Mouse (Mus musculus): ENCODE measurements around the gene Vps8. TPM values are rescaled to one million over a fixed set of nuclear protein-coding genes. Genes with fewer than 3 reads are reported as not detected.

The Vps8 gene
- polyA plus RNA-seq, 1 experiment: 29.5 TPM

- Histone ChIP-seq H3K27ac (ENCODE audit: insufficient read depth, low read length) (peak overlapping the region; percentile 54), H3K4me1 (ENCODE audit: control insufficient read depth, insufficient read depth, low read length) (peaks cover 16% of the 10 kb centered on the region), H3K4me3 (ENCODE audit: insufficient read depth, low read length) (no peak overlapping the region)
- TF ChIP-seq CTCF (IDR thresholded peaks at IDR 0.05; ENCODE audit: borderline replicate concordance, insufficient read depth, low read length): no peak
- no peak for TF ChIP-seq POLR2A (IDR thresholded peaks at IDR 0.05; ENCODE audit: low read depth, low read length)
These were observed 20.9 kb upstream of the Vps8 start for GRCm38 (mm10) chr16:21402068-21402467.

GRCm38 (mm10) chr16:21403402-21403801 is 19.5 kb upstream of the Vps8 start:
- peaks cover 16% of the 10 kb centered on the region for H3K4me1 ChIP-seq (ENCODE audit: control insufficient read depth, insufficient read depth, low read length)
- peak overlapping the region; percentile 54 for H3K27ac ChIP-seq (ENCODE audit: insufficient read depth, low read length)
- no peak for TF ChIP-seq POLR2A (IDR thresholded peaks at IDR 0.05; ENCODE audit: low read depth, low read length)
- no peak for TF ChIP-seq CTCF (IDR thresholded peaks at IDR 0.05; ENCODE audit: borderline replicate concordance, insufficient read depth, low read length)
- H3K4me3 ChIP-seq (ENCODE audit: insufficient read depth, low read length): no peak overlapping the region

DNA sequence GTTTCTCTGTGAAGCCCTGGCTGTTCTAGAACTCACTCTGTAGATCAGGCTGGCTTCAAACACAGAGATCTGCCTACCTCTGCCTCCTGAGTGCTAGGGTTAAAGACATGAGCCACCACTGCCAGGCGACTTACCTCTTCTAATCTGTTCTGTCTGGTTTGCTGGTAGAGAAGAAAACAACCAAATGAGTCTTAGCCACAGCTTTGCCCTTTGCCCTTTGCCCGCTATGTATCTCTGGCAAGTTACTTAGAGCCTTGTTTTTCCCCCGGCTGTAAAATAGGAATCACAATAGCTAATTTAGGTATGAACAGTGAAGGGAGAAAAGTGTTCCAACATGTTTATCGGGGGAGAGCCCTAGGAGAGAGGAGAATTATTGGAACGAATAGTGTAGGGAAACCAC is 18.3 kb upstream of the Vps8 start:
- no peak overlapping the region for H3K4me3 ChIP-seq (ENCODE audit: insufficient read depth, low read length)
- peaks cover 16% of the 10 kb centered on the region for H3K4me1 ChIP-seq (ENCODE audit: control insufficient read depth, insufficient read depth, low read length)
- H3K27ac ChIP-seq (ENCODE audit: insufficient read depth, low read length): no peak overlapping the region
- TF ChIP-seq CTCF (IDR thresholded peaks at IDR 0.05; ENCODE audit: borderline replicate concordance, insufficient read depth, low read length): no peak
- no peak for TF ChIP-seq POLR2A (IDR thresholded peaks at IDR 0.05; ENCODE audit: low read depth, low read length)

DNA sequence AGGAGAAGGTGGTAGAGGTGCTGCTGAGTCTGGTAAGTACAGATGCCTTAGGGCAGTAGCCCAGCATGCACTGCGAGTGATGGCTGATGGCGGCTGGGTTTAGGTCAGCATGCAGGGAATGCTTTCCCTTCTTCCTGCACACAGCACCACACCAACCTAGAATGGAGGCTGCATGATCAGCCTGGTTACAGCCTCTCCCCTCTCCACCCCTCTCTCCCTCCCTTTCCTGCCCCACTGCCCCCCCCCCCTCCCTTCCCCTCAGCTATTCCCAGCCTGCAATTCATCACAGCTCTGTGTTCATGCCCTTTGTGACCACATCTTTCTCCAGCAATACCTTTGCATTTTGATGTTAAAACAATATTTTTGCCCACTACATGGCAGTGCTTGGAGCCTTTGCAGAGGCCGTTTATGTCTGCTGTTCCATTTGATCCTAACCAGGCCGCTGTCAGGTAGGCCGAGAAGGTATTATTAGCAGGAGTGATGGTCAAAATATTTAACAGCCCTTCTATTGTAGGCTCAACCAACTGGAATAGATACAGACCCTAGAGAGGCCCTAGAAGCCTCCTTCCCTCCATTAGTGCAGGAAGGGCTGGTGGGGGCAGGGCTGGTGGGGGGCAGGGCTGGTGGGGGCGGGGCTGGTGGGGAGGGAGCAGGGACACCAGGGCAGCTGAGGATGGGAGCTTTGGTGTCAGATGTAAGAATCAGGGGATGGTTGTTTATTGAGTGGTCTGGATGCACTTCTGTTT is 17.5 kb upstream of the Vps8 start:
- Histone ChIP-seq H3K4me1 (ENCODE audit: control insufficient read depth, insufficient read depth, low read length) (peaks cover 14% of the 10 kb centered on the region), H3K27ac (ENCODE audit: insufficient read depth, low read length) (no peak overlapping the region), H3K4me3 (ENCODE audit: insufficient read depth, low read length) (no peak overlapping the region)
- TF ChIP-seq CTCF (IDR thresholded peaks at IDR 0.05; ENCODE audit: borderline replicate concordance, insufficient read depth, low read length): no peak
- TF ChIP-seq POLR2A (IDR thresholded peaks at IDR 0.05; ENCODE audit: low read depth, low read length): no peak

GRCm38 (mm10) chr16:21406136-21406535 is 16.8 kb upstream of the Vps8 start:
- no peak overlapping the region for H3K27ac ChIP-seq (ENCODE audit: insufficient read depth, low read length)
- H3K4me3 ChIP-seq (ENCODE audit: insufficient read depth, low read length): no peak overlapping the region
- TF ChIP-seq POLR2A (IDR thresholded peaks at IDR 0.05; ENCODE audit: low read depth, low read length) (no peak), CTCF (IDR thresholded peaks at IDR 0.05; ENCODE audit: borderline replicate concordance, insufficient read depth, low read length) (no peak)
- peaks cover 14% of the 10 kb centered on the region for H3K4me1 ChIP-seq (ENCODE audit: control insufficient read depth, insufficient read depth, low read length)

DNA sequence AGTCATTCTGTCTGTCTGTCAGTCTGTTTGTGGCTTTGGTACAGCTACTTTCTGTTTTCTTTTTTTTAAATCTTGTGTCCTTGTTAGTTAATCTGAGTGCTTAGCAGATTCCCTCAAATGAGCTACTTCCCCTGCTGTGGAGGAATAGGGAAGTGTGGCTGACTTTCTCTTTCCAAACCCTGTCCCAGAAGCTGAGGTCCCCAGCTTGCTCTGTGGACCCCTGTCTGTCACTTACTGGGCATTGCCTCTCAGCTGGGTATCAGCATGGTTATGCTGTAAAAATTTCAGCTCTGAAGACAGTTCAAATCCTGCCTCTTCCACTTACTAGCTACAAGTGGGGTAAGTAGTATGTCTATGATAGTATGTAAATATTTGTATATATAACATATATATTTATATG is 11.1 kb upstream of the Vps8 start:
- no peak overlapping the region for H3K4me3 ChIP-seq (ENCODE audit: insufficient read depth, low read length)
- H3K4me1 ChIP-seq (ENCODE audit: control insufficient read depth, insufficient read depth, low read length): no peaks in the 10 kb centered on the region
- H3K27ac ChIP-seq (ENCODE audit: insufficient read depth, low read length): no peak overlapping the region
- TF ChIP-seq CTCF (IDR thresholded peaks at IDR 0.05; ENCODE audit: borderline replicate concordance, insufficient read depth, low read length) (no peak), POLR2A (IDR thresholded peaks at IDR 0.05; ENCODE audit: low read depth, low read length) (no peak)

GRCm38 (mm10) chr16:21412593-21413047 is 10.3 kb upstream of the Vps8 start:
- H3K27ac ChIP-seq (ENCODE audit: insufficient read depth, low read length): no peak overlapping the region
- H3K4me3 ChIP-seq (ENCODE audit: insufficient read depth, low read length): no peak overlapping the region
- H3K4me1 ChIP-seq (ENCODE audit: control insufficient read depth, insufficient read depth, low read length): no peaks in the 10 kb centered on the region
- TF ChIP-seq CTCF (IDR thresholded peaks at IDR 0.05; ENCODE audit: borderline replicate concordance, insufficient read depth, low read length): peak; percentile 99
- no peak for TF ChIP-seq POLR2A (IDR thresholded peaks at IDR 0.05; ENCODE audit: low read depth, low read length)

GRCm38 (mm10) chr16:21413819-21414218 is 9.1 kb upstream of the Vps8 start:
- no peaks in the 10 kb centered on the region for H3K4me1 ChIP-seq (ENCODE audit: control insufficient read depth, insufficient read depth, low read length)
- TF ChIP-seq CTCF (IDR thresholded peaks at IDR 0.05; ENCODE audit: borderline replicate concordance, insufficient read depth, low read length) (no peak), POLR2A (IDR thresholded peaks at IDR 0.05; ENCODE audit: low read depth, low read length) (no peak)
- H3K27ac ChIP-seq (ENCODE audit: insufficient read depth, low read length): no peak overlapping the region
- no peak overlapping the region for H3K4me3 ChIP-seq (ENCODE audit: insufficient read depth, low read length)

GRCm38 (mm10) chr16:21415128-21415527 is 7.8 kb upstream of the Vps8 start:
- H3K4me1 ChIP-seq (ENCODE audit: control insufficient read depth, insufficient read depth, low read length): no peaks in the 10 kb centered on the region
- H3K27ac ChIP-seq (ENCODE audit: insufficient read depth, low read length): no peak overlapping the region
- no peak for TF ChIP-seq CTCF (IDR thresholded peaks at IDR 0.05; ENCODE audit: borderline replicate concordance, insufficient read depth, low read length)
- no peak for TF ChIP-seq POLR2A (IDR thresholded peaks at IDR 0.05; ENCODE audit: low read depth, low read length)
- H3K4me3 ChIP-seq (ENCODE audit: insufficient read depth, low read length): no peak overlapping the region

DNA sequence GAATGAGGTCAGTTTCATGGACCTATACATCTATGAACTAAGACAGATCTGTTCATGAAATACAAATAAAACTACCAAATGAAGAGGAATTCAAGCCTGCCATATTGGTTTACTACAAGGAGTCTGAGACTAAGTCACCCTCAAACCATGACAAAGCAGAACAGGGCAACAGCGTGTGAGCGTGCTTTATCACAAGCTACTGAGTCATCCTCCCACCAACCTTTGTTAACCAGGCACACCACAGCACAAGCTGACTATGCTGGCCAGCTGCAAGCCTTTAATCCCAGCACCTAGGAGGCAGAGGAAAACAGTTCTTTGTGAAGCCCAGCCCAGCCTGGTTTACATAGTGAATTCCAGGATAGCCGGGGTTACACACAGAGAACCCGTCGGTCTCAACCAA is 4.9 kb upstream of the Vps8 start:
- H3K4me3 ChIP-seq (ENCODE audit: insufficient read depth, low read length): no peak overlapping the region
- TF ChIP-seq CTCF (IDR thresholded peaks at IDR 0.05; ENCODE audit: borderline replicate concordance, insufficient read depth, low read length) (no peak), POLR2A (IDR thresholded peaks at IDR 0.05; ENCODE audit: low read depth, low read length) (no peak)
- H3K27ac ChIP-seq (ENCODE audit: insufficient read depth, low read length): no peak overlapping the region
- no peaks in the 10 kb centered on the region for H3K4me1 ChIP-seq (ENCODE audit: control insufficient read depth, insufficient read depth, low read length)
